Mouse (Mus musculus) cortical plate, adult 2 months (tissue): ENCODE measurements around the gene Pecr.

ENCODE experiments used
- CTCF ChIP-seq: fragments of 200-500 bp; IDR thresholded peaks from 2 replicates; pipeline ENCODE4 v1.5.1; 2011; ENCODE audit warnings: mild to moderate bottlenecking, control low read depth, low read length; ENCODE audit not compliant: insufficient read depth; ENCODE audit errors: extremely low read depth
- POLR2A ChIP-seq: fragments of 200-500 bp; IDR thresholded peaks from 2 replicates; pipeline ENCODE4 v1.6.1; 2011; ENCODE audit warnings: mild to moderate bottlenecking, low read length, control low read depth; ENCODE audit not compliant: insufficient read depth; ENCODE audit errors: extremely low read depth

DNA sequence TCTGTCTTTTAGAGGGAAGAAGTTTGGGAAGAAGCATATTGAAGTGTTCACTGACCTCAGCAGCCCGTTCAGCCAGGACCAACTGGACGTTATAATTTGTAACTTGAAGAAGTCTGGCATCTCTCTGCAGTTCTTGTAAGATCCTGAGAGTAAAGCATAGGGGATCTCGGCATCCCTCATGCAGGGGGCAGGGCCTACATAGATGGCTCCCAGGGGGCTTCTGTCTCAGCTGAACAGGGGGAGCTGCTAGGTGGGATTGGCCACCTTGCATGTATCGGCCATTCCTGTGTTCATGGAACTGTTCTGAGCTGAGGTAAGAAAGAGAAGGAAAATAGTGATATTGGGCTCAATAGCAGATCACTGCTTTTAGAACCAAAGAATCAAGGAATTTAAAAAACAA, 31.3 kb upstream of the Pecr start:
- TF ChIP-seq POLR2A (no peak), CTCF (no peak)
